In genomic region chr4:117839366-117839765, GRCm38 (mm10) we compare ENCODE assay signal across 20 mouse cellular contexts. TPM values are rescaled to one million over a fixed set of nuclear protein-coding genes. Genes with fewer than 3 reads are reported as not detected.
DNase-seq lines count a peak whose midpoint lies in the region; ATAC-seq lines count a peak whose summit lies in the region.
"Had no signal": no experiment of that assay in that cellular context is flagged by ENCODE, and none has a peak within 500 bp of the region (broad histone marks: within the 10 kb centered on the region; RNA-seq: fewer than 3 reads in every experiment).

No protein-coding gene starts in this region.

- WGBS in liver, embryonic 13.5 days (ENCODE audit: insufficient replicate concordance): 87% methylated on average over 6 of the region's 6 CpGs
- WGBS in liver, embryonic 11.5 days: 86% methylated on average over 6 of the region's 6 CpGs
- 48% methylated on average over 6 of the region's 6 CpGs for WGBS in kidney, embryonic 15.5 days
- 77% methylated on average over 6 of the region's 6 CpGs for WGBS in forebrain, embryonic 15.5 days
- WGBS in forebrain, embryonic 12.5 days: 81% methylated on average over 6 of the region's 6 CpGs

- no peaks in the 10 kb centered on the region for H3K9me3 ChIP-seq in liver, embryonic 13.5 days (replicated peaks)
- H3K9me3 ChIP-seq in liver, embryonic 11.5 days (ENCODE audit: control insufficient read depth, low read length): no peaks in the 10 kb centered on the region
- H3K9me3 ChIP-seq in kidney, embryonic 15.5 days (replicated peaks): no peaks in the 10 kb centered on the region
- H3K9me3 ChIP-seq in forebrain, embryonic 15.5 days: no peaks in the 10 kb centered on the region
- H3K9me3 ChIP-seq in forebrain, embryonic 12.5 days: no peaks in the 10 kb centered on the region
- H3K9me3 ChIP-seq: heart, embryonic 10.5 days; hindbrain, embryonic 12.5 days; limb, embryonic 15.5 days; midbrain, embryonic 13.5 days; neural tube, embryonic 12.5 days had no signal

- H3K4me2 ChIP-seq in liver, embryonic 13.5 days: peak overlapping the region; percentile 90; the same call in 1 of the 2 replicates
- no peak overlapping the region for H3K4me2 ChIP-seq in liver, embryonic 11.5 days
- no peak overlapping the region for H3K4me2 ChIP-seq in kidney, embryonic 15.5 days
- no peak overlapping the region for H3K4me2 ChIP-seq in forebrain, embryonic 15.5 days (replicated peaks)
- no peak overlapping the region for H3K4me2 ChIP-seq in forebrain, embryonic 12.5 days
- H3K4me2 ChIP-seq: hindbrain, embryonic 12.5 days; limb, embryonic 15.5 days; midbrain, embryonic 13.5 days; neural tube, embryonic 12.5 days had no signal

- peak overlapping the region; percentile 98 for H3K9ac ChIP-seq in liver, embryonic 13.5 days
- H3K9ac ChIP-seq in liver, embryonic 11.5 days (ENCODE audit: low read depth, low read length): no peak overlapping the region
- 0 out of 2 replicates have a peak overlapping the region, but pooled peaks have one; percentile 7 for H3K9ac ChIP-seq in kidney, embryonic 15.5 days
- H3K9ac ChIP-seq in forebrain, embryonic 15.5 days (replicated peaks): no peak overlapping the region
- H3K9ac ChIP-seq in forebrain, embryonic 12.5 days: no peak overlapping the region
- H3K9ac ChIP-seq: forebrain, postnatal 0 days; hindbrain, embryonic 12.5 days; limb, embryonic 15.5 days; midbrain, embryonic 13.5 days; neural tube, embryonic 12.5 days had no signal

- peaks cover 75% of the 10 kb centered on the region for H3K36me3 ChIP-seq in liver, embryonic 13.5 days
- H3K36me3 ChIP-seq in liver, embryonic 11.5 days (ENCODE audit: control insufficient read depth, insufficient read depth, low read length): 0 out of 2 replicates have a peak, but pooled peaks cover 2% of the 10 kb centered on the region
- no peaks in the 10 kb centered on the region; the same call in 1 of the 2 replicates for H3K36me3 ChIP-seq in kidney, embryonic 15.5 days
- H3K36me3 ChIP-seq in forebrain, embryonic 15.5 days: no peaks in the 10 kb centered on the region
- no peaks in the 10 kb centered on the region for H3K36me3 ChIP-seq in forebrain, embryonic 12.5 days (replicated peaks)
- H3K36me3 ChIP-seq: heart, embryonic 10.5 days; hindbrain, embryonic 12.5 days; midbrain, embryonic 13.5 days; neural tube, embryonic 12.5 days had no signal

- no peak overlapping the region for H3K4me3 ChIP-seq in liver, embryonic 13.5 days (replicated peaks)
- no peak overlapping the region for H3K4me3 ChIP-seq in liver, embryonic 11.5 days (ENCODE audit: low read depth, low read length)
- no peak overlapping the region for H3K4me3 ChIP-seq in kidney, embryonic 15.5 days (replicated peaks)
- H3K4me3 ChIP-seq in forebrain, embryonic 15.5 days: no peak overlapping the region
- no peak overlapping the region for H3K4me3 ChIP-seq in forebrain, embryonic 12.5 days (replicated peaks)
- H3K4me3 ChIP-seq: heart, embryonic 10.5 days; hindbrain, embryonic 12.5 days; layer of hippocampus, adult 2 months; limb, embryonic 15.5 days; midbrain, embryonic 13.5 days; neural tube, embryonic 12.5 days had no signal

- DNase-seq in liver, embryonic 13.5 days: no peak
- DNase-seq in liver, embryonic 11.5 days (ENCODE audit: low spot score): no peak
- DNase-seq in kidney, postnatal 36 days: peak; percentile 74 to 79
- DNase-seq in thymus, postnatal 25 days: no peak
- DNase-seq: adrenal gland, adult 8-10 months; cerebellum, adult 8-10 months; forebrain, postnatal 0 days; heart, postnatal 10 days; layer of hippocampus, postnatal 36 days; lung, postnatal 14 days; thymus, postnatal 4 days had no signal

- H3K4me1 ChIP-seq in liver, embryonic 13.5 days (replicated peaks): peaks cover 65% of the 10 kb centered on the region
- peaks cover 30% of the 10 kb centered on the region for H3K4me1 ChIP-seq in liver, embryonic 11.5 days (replicated peaks; ENCODE audit: control insufficient read depth, insufficient read depth, low read length)
- H3K4me1 ChIP-seq in kidney, embryonic 15.5 days: peaks cover 18% of the 10 kb centered on the region
- H3K4me1 ChIP-seq in forebrain, embryonic 15.5 days: peaks cover 9% of the 10 kb centered on the region
- H3K4me1 ChIP-seq in forebrain, embryonic 12.5 days: peaks cover 7% of the 10 kb centered on the region

- H3K27ac ChIP-seq in liver, embryonic 13.5 days: peak overlapping the region; percentile 100
- H3K27ac ChIP-seq in liver, embryonic 11.5 days (ENCODE audit: low read depth, low read length): no peak overlapping the region
- H3K27ac ChIP-seq in kidney, embryonic 15.5 days: no peak overlapping the region
- no peak overlapping the region for H3K27ac ChIP-seq in forebrain, embryonic 15.5 days (replicated peaks)
- H3K27ac ChIP-seq in forebrain, embryonic 12.5 days: no peak overlapping the region
- H3K27ac ChIP-seq: heart, embryonic 10.5 days; hindbrain, embryonic 12.5 days; layer of hippocampus, adult 2 months; limb, embryonic 15.5 days; midbrain, embryonic 13.5 days; neural tube, embryonic 12.5 days had no signal

- no peak for ATAC-seq in liver, embryonic 13.5 days (ENCODE audit: low read depth)
- no peak for ATAC-seq in liver, embryonic 11.5 days (replicated peaks; ENCODE audit: low FRiP score)
- no peak for ATAC-seq in kidney, embryonic 15.5 days (replicated peaks; ENCODE audit: low FRiP score)
- no peak for ATAC-seq in forebrain, embryonic 15.5 days (replicated peaks)
- no peak for ATAC-seq in forebrain, embryonic 12.5 days (ENCODE audit: low FRiP score)
- ATAC-seq: forebrain, postnatal 0 days; midbrain, embryonic 13.5 days had no signal

- no peaks in the 10 kb centered on the region for H3K27me3 ChIP-seq in liver, embryonic 13.5 days
- no peaks in the 10 kb centered on the region for H3K27me3 ChIP-seq in liver, embryonic 11.5 days (replicated peaks; ENCODE audit: control insufficient read depth, insufficient read depth, low read length)
- H3K27me3 ChIP-seq in kidney, embryonic 15.5 days: no peaks in the 10 kb centered on the region
- H3K27me3 ChIP-seq in forebrain, embryonic 15.5 days: no peaks in the 10 kb centered on the region
- H3K27me3 ChIP-seq in forebrain, embryonic 12.5 days: peaks cover 4% of the 10 kb centered on the region; the same call in 1 of the 2 replicates
- H3K27me3 ChIP-seq: hindbrain, embryonic 12.5 days; limb, embryonic 15.5 days; neural tube, embryonic 12.5 days had no signal

RNA-seq across cellular contexts. Expression of gene Slc6a9, which starts 5.1 kb away (rescaled TPM):
- polyA plus RNA-seq in liver, embryonic 13.5 days (2015; fragmentation: Nextera tagmentation; extraction: Ambion mirVana): 45.2 TPM in 2 replicates
- polyA plus RNA-seq in liver, embryonic 11.5 days (2014; fragmentation: Nextera tagmentation; extraction: Ambion mirVana): 21.7 and 26.3 TPM in 2 replicates
- 9.4 and 15.2 TPM in 2 replicates for polyA plus RNA-seq in kidney, embryonic 15.5 days (2015; fragmentation: Nextera tagmentation; extraction: Ambion mirVana)
- 9.0 and 11.3 TPM in 2 replicates for polyA plus RNA-seq in forebrain, embryonic 15.5 days (2015; fragmentation: Nextera tagmentation; extraction: Ambion mirVana)
- 8.5 and 9.9 TPM in 2 replicates for polyA plus RNA-seq in forebrain, embryonic 12.5 days (2016; fragmentation: Nextera tagmentation; extraction: Ambion mirVana)

RNA-seq across cellular contexts. Expression of gene Ccdc24, which starts 33.0 kb away (rescaled TPM):
- polyA plus RNA-seq in liver, embryonic 13.5 days (2015; fragmentation: Nextera tagmentation; extraction: Ambion mirVana): 1.0 and 1.1 TPM in 2 replicates
- polyA plus RNA-seq in liver, embryonic 11.5 days (2014; fragmentation: Nextera tagmentation; extraction: Ambion mirVana): 1.1 and 1.5 TPM in 2 replicates
- 0.89 and 1.8 TPM in 2 replicates for polyA plus RNA-seq in kidney, embryonic 15.5 days (2015; fragmentation: Nextera tagmentation; extraction: Ambion mirVana)
- polyA plus RNA-seq in forebrain, embryonic 15.5 days (2015; fragmentation: Nextera tagmentation; extraction: Ambion mirVana): 1.1 and 1.7 TPM in 2 replicates
- 1.8 and 2.1 TPM in 2 replicates for polyA plus RNA-seq in forebrain, embryonic 12.5 days (2016; fragmentation: Nextera tagmentation; extraction: Ambion mirVana)

RNA-seq across cellular contexts. Expression of gene B4galt2, which starts 43.9 kb away (rescaled TPM):
- 1.8 and 1.9 TPM in 2 replicates for polyA plus RNA-seq in liver, embryonic 13.5 days (2015; fragmentation: Nextera tagmentation; extraction: Ambion mirVana)
- 9.3 and 10.5 TPM in 2 replicates for polyA plus RNA-seq in liver, embryonic 11.5 days (2014; fragmentation: Nextera tagmentation; extraction: Ambion mirVana)
- 17.7 and 19.8 TPM in 2 replicates for polyA plus RNA-seq in kidney, embryonic 15.5 days (2015; fragmentation: Nextera tagmentation; extraction: Ambion mirVana)
- polyA plus RNA-seq in forebrain, embryonic 15.5 days (2015; fragmentation: Nextera tagmentation; extraction: Ambion mirVana): 45.2 and 52.6 TPM in 2 replicates
- polyA plus RNA-seq in forebrain, embryonic 12.5 days (2016; fragmentation: Nextera tagmentation; extraction: Ambion mirVana): 36.4 and 36.9 TPM in 2 replicates

RNA-seq across cellular contexts. Expression of gene Atp6v0b, which starts 47.8 kb away (rescaled TPM):
- 158 and 159 TPM in 2 replicates for polyA plus RNA-seq in liver, embryonic 13.5 days (2015; fragmentation: Nextera tagmentation; extraction: Ambion mirVana)
- 212 and 229 TPM in 2 replicates for polyA plus RNA-seq in liver, embryonic 11.5 days (2014; fragmentation: Nextera tagmentation; extraction: Ambion mirVana)
- polyA plus RNA-seq in kidney, embryonic 15.5 days (2015; fragmentation: Nextera tagmentation; extraction: Ambion mirVana): 212 and 221 TPM in 2 replicates
- 460 and 461 TPM in 2 replicates for polyA plus RNA-seq in forebrain, embryonic 15.5 days (2015; fragmentation: Nextera tagmentation; extraction: Ambion mirVana)
- polyA plus RNA-seq in forebrain, embryonic 12.5 days (2016; fragmentation: Nextera tagmentation; extraction: Ambion mirVana): 233 TPM in 2 replicates

RNA-seq across cellular contexts. Expression of gene Dph2, which starts 52.5 kb away (rescaled TPM):
- polyA plus RNA-seq in liver, embryonic 13.5 days (2015; fragmentation: Nextera tagmentation; extraction: Ambion mirVana): 9.8 and 10.5 TPM in 2 replicates
- polyA plus RNA-seq in liver, embryonic 11.5 days (2014; fragmentation: Nextera tagmentation; extraction: Ambion mirVana): 21.9 and 23.1 TPM in 2 replicates
- polyA plus RNA-seq in kidney, embryonic 15.5 days (2015; fragmentation: Nextera tagmentation; extraction: Ambion mirVana): 21.2 and 22.2 TPM in 2 replicates
- 26.8 and 29.4 TPM in 2 replicates for polyA plus RNA-seq in forebrain, embryonic 15.5 days (2015; fragmentation: Nextera tagmentation; extraction: Ambion mirVana)
- polyA plus RNA-seq in forebrain, embryonic 12.5 days (2016; fragmentation: Nextera tagmentation; extraction: Ambion mirVana): 26.7 and 27.0 TPM in 2 replicates

Comparison
In these comparisons a context has a peak if more than half of its experiments do, and no peak if none do; other contexts are left out.
1. H3K9ac ChIP-seq: peak in liver, embryonic 13.5 days (single experiment) and kidney, embryonic 15.5 days (single experiment); none in liver, embryonic 11.5 days (single experiment), forebrain, embryonic 15.5 days (single experiment) and forebrain, embryonic 12.5 days (single experiment).
2. DNase-seq: peak in kidney, postnatal 36 days (2 of 2); none in liver, embryonic 13.5 days (single experiment), liver, embryonic 11.5 days (single experiment) and thymus, postnatal 25 days (single experiment).